Mouse (Mus musculus): Measurements from ENCODE around the gene Xxylt1.

DNA sequence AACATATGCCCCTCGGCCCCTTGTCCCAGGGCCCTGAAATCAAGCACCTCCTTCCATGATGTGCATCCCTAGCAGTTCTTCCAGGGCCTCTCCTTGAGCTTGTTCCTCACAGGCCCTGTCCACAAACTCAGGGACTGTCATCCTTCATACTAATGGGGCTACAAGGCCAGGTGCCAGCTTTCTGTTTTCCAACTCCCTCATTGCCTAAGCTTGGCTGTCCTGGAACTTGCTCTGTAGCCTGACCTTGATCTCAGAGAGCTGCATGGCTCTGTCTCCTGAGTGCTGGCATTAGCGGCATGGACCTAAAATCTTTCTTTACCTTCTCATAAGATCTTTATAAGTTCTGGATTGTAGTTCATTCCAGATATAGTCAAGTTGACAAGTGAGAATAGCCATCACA is 39.7 kb downstream of the Xxylt1 start:
- no peak for TF ChIP-seq CTCF (IDR thresholded peaks at IDR 0.05 in 2 of 3, conservative IDR thresholded peaks at IDR 0.05 in 1 of 3; ENCODE audit: control insufficient read depth in 1 of 3, insufficient read depth in 1 of 3, low read depth in 2 of 3, low read length in 3 of 3, poor library complexity in 1 of 3, severe bottlenecking in 1 of 3)
- no peak for TF ChIP-seq POLR2A (IDR thresholded peaks at IDR 0.05; ENCODE audit: control insufficient read depth in 1 of 2, insufficient read depth in 1 of 2, low read depth in 1 of 2, low read length in 2 of 2, poor library complexity in 1 of 2)
- no peak for TF ChIP-seq MAFK (IDR thresholded peaks at IDR 0.05; ENCODE audit: borderline replicate concordance, low read depth, low read length)

Data from MEL (cell line).